Mouse (Mus musculus): ENCODE data around the gene Pnn.

Pnn gene

GRCm38 (mm10) chr12:59076996-59077395 lies 10.3 kb downstream of the Pnn start:
- DNase-seq = no peak

GRCm38 (mm10) chr12:59077883-59078282 lies 11.2 kb downstream of the Pnn start:
- DNase-seq = no peak

- DNase-seq = no peak
These were observed 13.8 kb downstream of the Pnn start for GRCm38 (mm10) chr12:59080461-59080860.

- DNase-seq = no peak
These were observed 17.8 kb downstream of the Pnn start for GRCm38 (mm10) chr12:59084446-59084845.

GRCm38 (mm10) chr12:59086171-59086570 lies 19.5 kb downstream of the Pnn start:
- DNase-seq = no peak

- DNase-seq = no peak
These were observed 26.9 kb downstream of the Pnn start for GRCm38 (mm10) chr12:59093543-59093942.

GRCm38 (mm10) chr12:59095104-59096025 lies 28.7 kb downstream of the Pnn start, which contains the start of gene Mia2:
TSS of gene Mia2 (plus strand) at chr12:59095799.
- DNase-seq = no peak

GRCm38 (mm10) chr12:59104771-59105170 lies 38.1 kb downstream of the Pnn start:
- no peak for DNase-seq

GRCm38 (mm10) chr12:59105914-59106313 lies 39.2 kb downstream of the Pnn start:
- no peak for DNase-seq

- no peak for DNase-seq
These were observed 39.8 kb downstream of the Pnn start for GRCm38 (mm10) chr12:59106491-59106890.

GRCm38 (mm10) chr12:59107926-59108325 lies 41.2 kb downstream of the Pnn start:
- DNase-seq = no peak

- no peak for DNase-seq
These were observed 50.5 kb downstream of the Pnn start for GRCm38 (mm10) chr12:59117184-59117583.

Measured in cerebellum, postnatal 14 days (tissue).